Mouse (Mus musculus) testis, postnatal 14 days (tissue): ENCODE results near the gene Wdr78.

ENCODE experiments used
- DNase-seq: peaks from one replicate; pipeline ENCODE4 v3.0.0; 2021; ENCODE audit warnings: low spot score

Gene Wdr78

DNA sequence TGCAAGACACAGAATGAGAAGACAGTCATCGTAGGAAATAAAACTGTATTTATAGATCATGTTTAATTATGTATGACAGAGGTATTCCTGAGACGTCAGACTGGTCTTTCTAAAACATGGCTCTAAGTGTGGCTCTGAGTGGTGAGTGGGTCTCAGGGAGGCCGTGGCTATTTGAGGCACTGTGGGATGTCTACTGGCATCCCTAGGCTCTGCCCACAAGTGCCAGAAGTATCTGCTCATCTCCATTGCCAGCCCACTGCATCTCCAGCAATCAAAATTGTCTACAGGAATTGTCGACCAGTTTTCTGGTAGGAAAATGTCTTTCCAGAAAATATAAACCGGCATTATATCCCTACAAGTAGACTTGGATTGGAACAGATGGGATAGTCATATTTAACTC lies 57.4 kb downstream of the Wdr78 start:
- no peak for DNase-seq

DNA sequence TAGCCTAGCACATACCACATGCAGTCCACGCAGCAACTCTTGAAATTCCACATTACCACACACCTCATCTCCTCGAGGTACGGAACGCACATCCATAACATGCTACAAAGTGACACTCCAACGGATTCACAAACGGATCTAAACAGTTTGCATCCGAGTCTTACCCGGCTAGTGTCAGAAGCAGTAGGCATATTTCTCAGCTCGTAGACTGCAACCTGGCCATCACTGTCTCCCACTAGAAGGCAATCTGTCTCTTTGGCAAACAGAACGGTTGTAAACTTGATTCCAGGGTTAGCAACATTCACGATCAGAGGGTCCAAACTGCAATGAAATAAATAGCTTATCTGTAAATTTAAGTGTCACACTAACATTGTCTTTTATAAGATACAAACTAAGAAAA lies 66.3 kb downstream of the Wdr78 start:
- DNase-seq: no peak

- DNase-seq: no peak
Observed at GRCm38 (mm10) chr4:103042997-103043396, 71.4 kb downstream of the Wdr78 start.

- no peak for DNase-seq
Observed at GRCm38 (mm10) chr4:103039838-103040191, 74.5 kb downstream of the Wdr78 start.

DNA sequence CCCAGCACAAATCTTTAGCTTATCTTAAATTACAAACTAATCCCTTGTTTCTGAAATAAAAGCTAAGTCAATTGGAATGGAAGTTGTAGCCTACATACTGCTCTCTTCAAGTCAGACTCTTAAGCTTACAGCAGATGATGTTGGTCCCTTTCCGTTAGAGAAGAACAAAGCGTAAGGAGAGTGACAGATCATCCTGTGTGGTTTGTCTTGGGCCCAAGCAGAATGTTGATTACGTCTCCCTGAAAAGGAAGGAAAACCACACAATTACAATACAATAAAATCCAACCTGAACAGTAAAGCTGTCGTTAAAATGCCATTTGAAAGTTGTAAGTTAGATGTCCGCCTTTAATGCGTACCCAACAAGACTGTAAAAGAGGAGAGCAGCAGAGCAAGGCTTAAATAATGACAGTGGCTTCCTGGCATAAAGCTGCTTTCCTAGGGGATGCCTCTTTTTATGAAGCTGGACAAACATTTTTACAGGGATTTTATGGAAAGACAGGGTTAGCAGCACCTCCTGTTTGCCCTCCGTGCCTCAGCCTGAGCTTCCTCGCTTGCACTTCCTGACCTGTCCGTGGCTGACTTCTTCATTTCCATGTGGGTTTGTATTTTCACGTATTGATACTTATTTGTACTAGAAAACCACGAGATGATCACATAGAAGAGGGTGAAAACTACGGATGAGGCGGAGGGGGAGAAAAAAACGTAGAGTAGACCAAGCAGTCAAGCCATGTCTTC lies 75.1 kb downstream of the Wdr78 start:
- DNase-seq: no peak

DNA sequence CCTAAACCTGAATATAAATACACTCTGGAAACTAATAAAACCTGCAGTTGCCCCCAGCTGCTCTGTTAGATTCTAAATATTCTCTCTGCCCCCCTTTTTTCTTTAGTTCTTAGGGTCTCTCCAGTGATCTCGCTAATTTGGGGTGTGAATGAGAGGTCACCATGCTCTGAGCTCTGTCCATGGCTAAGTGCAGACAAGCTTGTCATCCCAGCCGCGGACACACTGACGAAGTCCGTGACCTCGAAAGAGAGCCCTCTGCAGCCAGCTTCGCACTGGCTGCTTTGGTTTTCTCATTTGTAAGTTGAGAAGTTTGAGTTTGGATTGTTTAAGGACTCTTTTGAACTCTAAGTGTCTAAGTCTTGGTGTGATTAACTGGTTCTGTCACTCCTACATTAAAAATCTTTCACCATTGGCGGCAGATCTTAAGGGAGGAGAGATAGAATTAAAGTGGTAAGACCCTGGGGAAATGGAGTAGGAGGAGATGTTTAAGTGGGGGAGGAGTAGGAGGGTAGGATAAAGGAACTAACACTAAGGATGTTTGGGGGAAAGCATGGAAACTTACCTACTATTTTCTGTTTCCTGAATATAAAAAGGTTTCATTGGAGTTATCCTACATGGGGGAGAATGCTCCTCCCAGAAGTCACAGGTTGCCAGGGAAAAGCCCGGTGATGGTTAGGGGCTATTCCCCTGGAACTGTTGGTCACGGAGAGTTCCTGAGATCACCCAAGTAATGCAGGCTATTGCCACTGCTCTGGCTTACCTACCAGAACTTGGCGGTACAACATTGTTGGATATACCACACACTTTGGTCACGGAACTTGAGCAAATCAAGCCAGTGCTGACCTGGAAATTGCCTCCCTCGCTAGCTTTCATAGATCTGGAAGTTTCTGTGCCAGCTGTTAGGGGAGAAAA lies 85.9 kb downstream of the Wdr78 start:
- no peak for DNase-seq

GRCm38 (mm10) chr4:103027745-103028144 lies 86.6 kb downstream of the Wdr78 start:
- DNase-seq: no peak

DNA sequence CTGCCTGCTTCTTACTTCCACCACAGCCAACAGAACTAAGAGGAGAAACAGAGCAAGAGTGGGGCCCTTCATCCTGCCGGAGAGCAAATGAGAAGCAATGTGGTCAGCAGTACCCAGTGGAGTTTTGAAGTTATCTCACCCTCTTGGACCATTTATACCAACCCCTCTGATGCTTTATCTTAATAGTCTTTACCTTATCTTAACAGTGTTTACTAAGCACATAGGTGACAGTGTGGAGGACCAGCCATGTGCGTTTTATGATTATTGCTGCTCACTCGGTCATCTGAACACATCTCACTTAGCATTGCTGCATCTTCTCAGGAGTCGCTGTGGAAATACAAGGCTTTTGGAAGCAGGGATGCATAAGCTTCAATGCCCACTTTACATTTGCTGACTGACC lies 87.7 kb downstream of the Wdr78 start, which contains the start of gene Insl5:
TSS of gene Insl5 (minus strand) at position 222 of the 400 bp plus-strand sequence.
- no peak for DNase-seq

- DNase-seq: no peak
Observed at GRCm38 (mm10) chr4:103013490-103013889, 100.9 kb downstream of the Wdr78 start.

DNA sequence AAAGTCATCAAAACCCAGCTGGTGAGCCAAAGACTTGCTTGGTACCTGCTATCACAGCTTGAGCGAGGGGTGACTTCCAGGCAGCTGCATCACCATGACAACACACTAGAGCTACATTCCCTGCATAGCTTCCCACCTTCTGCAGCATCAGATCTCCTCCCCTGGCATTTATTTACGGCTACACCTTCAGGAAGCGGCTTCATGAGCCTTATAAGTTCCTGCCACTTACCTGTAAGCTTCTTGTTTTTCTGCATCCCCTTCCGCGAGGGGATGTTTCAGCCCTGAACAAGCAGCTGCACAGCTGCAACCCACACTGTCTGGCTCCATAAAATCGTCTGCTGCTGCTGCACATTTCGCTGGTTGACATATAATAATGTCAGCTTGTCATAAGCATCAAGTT lies 102.5 kb downstream of the Wdr78 start:
- no peak for DNase-seq

- DNase-seq: no peak
Observed at GRCm38 (mm10) chr4:103010734-103011133, 103.6 kb downstream of the Wdr78 start.

DNA sequence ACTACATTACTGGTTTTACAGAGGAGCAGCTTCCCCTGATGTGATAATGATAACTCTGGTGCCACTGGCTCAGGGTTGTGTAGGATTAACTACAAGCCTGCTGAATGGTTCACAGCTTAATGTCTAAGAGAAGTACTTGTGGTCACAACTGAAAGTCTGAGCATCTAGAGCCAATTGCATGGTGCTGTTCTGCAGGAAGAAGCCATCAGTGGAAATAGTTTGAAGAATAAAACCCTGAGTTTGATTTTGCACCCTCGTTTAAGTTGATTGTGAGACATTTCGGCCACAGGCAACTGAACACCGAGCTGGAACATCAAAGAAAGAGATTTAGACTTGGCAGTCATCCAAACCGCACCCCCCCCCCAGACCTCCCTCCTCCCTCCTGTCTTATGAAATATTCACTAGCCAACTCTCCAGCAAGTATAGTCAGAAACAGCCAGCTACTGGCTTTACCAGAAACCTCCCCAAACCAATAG lies 107.4 kb downstream of the Wdr78 start:
- DNase-seq: no peak

DNA sequence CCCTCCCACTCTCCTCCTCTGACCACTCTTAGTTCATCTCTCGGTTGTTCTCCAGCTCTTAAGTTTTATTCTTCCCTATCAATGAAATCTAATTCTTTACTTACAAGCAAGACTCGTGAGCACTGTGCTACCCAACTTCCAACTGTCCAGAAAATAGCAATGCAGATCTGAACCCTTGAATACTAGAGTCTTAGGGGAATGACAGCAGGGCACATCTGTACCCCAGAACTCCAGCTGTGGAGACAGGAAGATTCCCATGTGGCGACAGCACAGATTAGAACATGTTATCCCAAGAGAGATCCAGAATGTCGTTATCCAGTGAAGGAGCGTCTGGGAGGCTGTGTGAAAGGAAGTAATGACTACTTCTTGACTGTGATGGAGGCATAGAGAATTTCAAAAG lies 108.1 kb downstream of the Wdr78 start:
- no peak for DNase-seq

DNA sequence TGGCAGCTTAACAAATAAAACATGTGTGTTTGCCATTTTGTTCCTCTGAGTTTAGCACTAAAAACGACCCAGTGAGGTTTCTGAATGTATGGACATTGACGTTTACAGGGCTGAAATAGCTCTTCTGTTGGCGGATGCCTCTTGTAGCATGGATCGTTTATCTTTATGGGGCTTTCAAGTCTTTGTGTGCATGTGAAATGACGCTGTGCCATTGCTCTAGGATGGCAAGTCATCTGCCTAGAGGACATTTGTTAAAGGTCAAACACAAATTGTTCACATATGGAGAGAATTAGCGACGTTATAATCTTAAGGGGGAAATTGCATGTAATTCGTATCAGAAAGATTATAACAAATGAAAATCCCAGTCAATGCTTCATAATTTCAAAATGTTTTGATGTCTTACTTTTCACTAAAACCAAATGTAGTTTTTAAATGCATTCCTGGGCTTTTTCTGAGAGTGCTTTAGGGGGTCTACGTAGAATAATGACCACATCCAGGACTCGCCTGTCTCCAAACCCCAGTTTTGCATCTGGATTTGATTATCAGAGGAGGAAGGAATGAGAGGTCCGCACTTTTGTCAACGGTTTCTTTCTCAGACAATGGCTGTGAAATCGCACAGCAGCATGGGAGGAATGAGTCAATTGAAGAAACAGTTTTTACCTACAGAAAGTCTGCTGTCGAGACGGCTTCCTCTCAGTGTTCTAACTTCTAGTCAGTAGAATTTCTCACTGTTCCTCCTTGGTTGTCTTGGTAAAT lies 109.0 kb downstream of the Wdr78 start:
- no peak for DNase-seq

- DNase-seq: no peak
Observed at GRCm38 (mm10) chr4:103004681-103005080, 109.7 kb downstream of the Wdr78 start.

GRCm38 (mm10) chr4:102991685-102992084 lies 122.7 kb downstream of the Wdr78 start:
- DNase-seq: no peak

DNA sequence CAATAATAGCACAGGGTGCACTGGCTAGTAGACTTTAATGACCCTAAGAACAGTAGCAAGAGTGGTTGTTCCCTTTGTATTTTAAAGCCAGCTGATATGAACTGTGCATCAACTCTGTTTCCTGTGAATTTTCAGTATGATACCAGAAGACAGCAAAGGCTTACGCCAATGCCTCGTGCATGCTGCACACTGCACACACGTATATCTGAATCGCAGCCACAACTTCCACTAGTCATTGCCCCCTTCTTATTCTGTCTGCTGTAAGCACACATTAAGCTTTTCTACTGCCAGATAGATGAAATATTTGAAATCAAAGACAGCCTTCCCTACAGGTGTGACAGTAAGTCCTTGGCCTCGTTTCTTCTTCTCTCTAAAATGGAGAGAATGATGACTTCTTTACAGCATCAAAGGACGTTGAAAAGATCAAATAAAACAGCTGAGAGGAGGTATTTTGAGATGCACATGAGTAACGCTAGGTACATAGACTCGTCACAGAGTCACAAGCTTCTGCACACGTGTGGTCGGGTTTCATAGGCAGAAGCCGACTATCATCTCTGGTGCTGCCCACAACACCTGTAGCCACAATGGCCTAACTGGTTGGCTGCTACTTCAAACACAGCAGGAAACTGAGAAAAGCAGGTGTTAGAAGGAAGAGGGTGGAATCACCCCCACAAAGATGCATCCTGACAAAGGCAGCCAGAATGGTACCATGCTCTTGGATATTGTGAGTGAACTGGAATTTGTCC lies 123.6 kb downstream of the Wdr78 start:
- no peak for DNase-seq

DNA sequence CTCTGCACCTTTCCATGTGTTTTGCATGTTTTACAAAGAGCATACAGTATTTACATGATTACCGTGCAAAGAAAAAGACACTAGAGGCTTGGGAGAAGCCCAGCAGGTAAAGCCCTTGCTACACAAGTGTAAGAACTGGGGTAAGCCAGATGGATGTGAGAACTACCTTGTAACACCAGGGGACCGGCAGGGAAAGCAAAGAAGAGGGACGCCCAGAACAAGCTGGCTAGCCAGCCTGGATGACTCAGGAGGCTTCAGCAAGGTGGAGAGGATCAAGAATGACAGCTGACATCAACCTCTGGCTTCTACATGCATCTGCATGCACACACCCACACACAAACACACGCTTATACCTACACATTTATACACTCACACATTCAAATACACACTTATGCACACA lies 124.3 kb downstream of the Wdr78 start:
- DNase-seq: no peak

DNA sequence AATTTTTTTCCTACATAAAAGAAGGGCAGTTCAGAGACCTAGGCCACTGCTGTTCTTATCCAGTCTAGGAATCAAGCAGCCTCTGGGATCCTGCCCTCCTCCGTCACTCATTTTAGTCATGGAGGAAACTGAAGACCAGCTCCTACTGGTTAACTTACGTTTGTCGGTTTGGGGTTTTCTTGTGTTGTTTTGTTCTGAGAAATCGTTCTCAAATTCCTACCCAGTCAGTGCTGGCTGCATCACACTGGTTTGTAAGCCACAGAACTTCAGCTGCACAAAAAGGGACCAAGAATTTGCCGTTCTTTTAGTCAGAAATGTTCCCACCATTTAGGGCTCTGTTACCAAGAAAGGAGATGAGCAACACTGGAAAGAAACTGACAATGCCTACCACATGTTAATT lies 125.0 kb downstream of the Wdr78 start:
- DNase-seq: no peak

- DNase-seq: no peak
Observed at GRCm38 (mm10) chr4:102988526-102988925, 125.8 kb downstream of the Wdr78 start.
